Mouse (Mus musculus): Measurements from ENCODE around the gene Tbx18. TPM values are rescaled to one million over a fixed set of nuclear protein-coding genes. Genes with fewer than 3 reads are reported as not detected.

Gene Tbx18
- total RNA-seq, 2 experiments from 2014 or later: 5.8 to 8.9 TPM

DNA sequence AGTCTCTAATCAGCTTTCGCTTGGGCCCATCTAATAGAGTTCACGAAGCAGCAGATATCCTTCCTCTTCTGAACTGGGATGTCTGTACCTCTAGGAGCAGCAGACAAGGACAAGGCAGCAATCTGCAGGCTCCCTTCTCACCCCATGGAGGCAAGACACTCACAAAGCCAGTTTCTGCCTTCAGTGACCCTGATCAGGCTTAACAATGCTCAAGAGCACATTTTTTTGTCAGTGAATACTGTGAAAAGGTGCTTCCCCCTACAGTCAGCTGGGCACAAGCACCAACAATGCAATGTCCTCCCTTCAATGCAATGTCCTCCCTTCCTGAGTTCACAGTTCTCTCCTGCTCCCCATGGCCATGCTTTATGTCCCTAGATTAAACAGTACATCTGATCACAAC is 9.3 kb downstream of the Tbx18 start:
- DNase-seq (ENCODE audit: low spot score in 2 of 2): no peak

DNA sequence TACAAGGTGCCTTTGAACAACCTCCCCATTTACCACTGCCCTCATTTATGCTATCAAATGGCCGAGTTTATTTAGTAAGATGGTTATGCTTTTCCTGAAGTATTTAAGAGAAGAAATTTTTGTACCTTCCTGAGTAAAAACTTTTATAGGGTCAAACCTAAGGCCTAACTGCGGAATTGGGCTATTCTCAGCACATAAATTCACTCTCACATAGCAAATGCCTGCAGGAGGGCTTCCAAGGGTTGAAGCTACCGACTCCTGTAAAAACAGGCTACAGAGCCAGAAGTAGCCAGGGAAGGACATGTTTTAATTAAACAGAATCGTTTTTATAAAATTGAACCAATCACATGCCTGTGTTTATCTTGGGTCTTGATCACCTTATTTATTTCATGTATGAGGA is 20.7 kb downstream of the Tbx18 start:
- DNase-seq (ENCODE audit: low spot score in 2 of 2): no peak

DNA sequence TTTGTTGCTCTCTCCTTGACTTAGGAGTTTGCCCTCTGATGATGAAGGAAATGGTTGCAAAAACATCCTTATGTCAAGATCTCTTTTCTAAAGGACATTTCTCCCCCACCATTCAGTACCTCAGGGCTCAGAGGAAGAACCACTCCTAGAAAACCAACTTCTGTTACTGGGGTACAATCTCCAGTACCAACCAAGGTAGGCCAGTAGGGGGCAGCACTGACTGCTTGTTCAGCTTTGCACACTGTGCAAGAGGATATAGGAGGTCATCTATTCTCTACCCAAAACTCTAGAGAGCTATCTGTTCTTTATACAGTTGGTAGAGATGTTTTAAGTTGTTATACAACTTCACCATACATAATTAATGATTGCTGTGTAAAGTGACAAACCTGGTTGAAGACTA is 22.9 kb downstream of the Tbx18 start:
- peak; percentile 54 to 76 for DNase-seq (ENCODE audit: low spot score in 2 of 2)

DNA sequence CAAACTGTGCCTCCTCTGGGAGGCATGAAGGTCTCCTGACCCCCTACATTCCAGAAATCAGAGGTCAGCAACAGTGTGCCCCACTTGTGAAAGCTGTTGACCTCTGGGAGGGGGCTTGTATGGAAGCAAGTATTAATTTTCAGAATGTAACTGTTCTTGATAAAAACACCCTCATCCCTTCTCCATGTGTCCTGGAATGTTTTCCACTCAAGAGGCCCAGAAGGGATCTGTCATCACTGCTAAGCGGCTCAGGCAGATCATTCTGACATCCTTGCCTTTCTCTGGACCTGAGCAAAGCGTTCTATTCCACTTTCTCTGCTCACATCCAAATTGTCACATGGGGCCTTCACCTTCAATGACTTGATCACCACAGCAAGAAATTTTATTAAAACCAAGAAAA is 28.8 kb downstream of the Tbx18 start:
- DNase-seq (ENCODE audit: low spot score in 2 of 2): no peak

DNA sequence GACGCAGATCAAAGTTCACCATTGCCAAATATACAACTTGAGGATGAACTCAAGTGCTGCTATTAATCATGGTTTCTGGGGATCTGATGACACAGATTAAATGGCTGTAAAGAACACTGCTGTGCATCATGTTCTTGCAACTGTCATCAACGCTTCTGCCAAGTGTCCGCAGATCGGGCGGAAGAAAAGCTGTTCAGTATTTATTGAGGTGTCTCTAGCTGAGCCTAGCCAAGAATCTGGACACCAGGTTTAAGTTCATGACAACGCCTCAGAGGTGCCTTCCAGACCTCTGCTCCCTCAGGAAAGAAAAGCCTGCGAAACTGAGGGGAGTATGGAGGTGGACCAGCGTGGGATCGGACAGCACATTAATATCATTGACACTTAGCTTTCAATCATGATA is 44.1 kb downstream of the Tbx18 start:
- no peak for DNase-seq (ENCODE audit: low spot score in 2 of 2)

DNA sequence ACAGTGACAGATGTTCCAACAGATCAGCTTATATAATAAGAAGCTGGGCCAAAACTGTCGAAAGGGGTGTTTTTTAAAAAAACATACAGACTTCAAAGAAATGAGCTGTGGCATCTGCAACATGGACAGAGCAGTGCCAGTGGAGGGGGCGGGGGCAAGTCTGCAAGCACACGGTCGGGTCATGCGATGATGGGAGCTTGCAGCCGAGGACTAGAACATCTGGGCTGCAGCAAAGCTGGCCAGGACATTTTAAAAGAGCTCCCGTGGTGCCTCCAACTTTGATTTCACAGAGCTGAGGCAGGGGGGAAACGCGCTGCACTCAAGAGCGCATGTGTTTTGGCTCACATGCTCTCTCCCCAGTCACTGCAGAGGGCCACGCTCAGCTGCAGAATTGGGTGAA is 48.8 kb downstream of the Tbx18 start:
- peak in 1 of 2 experiments; percentile 20 for DNase-seq (ENCODE audit: low spot score in 2 of 2)
